Mouse (Mus musculus): ENCODE data around the gene Stx8.

GRCm38 (mm10) chr11:68026590-68026989 lies 60.6 kb downstream of the Stx8 start:
- TF ChIP-seq POLR2A (IDR thresholded peaks at IDR 0.05; ENCODE audit: low read depth, low read length) (no peak), CTCF (IDR thresholded peaks at IDR 0.05; ENCODE audit: borderline replicate concordance, insufficient read depth, low read length) (no peak)
